Comparison of ENCODE assay signal across 8 mouse cellular contexts in genomic region chr10:61451463-61451930, GRCm38 (mm10). TPM values are rescaled to one million over a fixed set of nuclear protein-coding genes. Genes with fewer than 3 reads are reported as not detected.
DNase-seq lines count a peak whose midpoint lies in the region; ATAC-seq and TF ChIP-seq lines count a peak whose summit lies in the region.

No protein-coding gene starts in this region.

- no peak for TF ChIP-seq CTCF in layer of hippocampus, adult 2 months (conservative IDR thresholded peaks at IDR 0.05)
- TF ChIP-seq CTCF in spleen, adult 2 months (IDR thresholded peaks at IDR 0.05; ENCODE audit: extremely low read depth, insufficient read depth, insufficient read length, insufficient replicate concordance): no peak

- peak overlapping the region; percentile 90 for H3K9ac ChIP-seq in heart, embryonic 15.5 days

- peak overlapping the region; percentile 87 for H3K4me2 ChIP-seq in heart, embryonic 15.5 days

- WGBS in heart, embryonic 15.5 days: 2% methylated on average over 8 of the region's 8 CpGs
- under 1% methylated on average over 8 of the region's 8 CpGs for WGBS in spleen, adult 2 months

- TF ChIP-seq POLR2A in spleen, adult 2 months (IDR thresholded peaks at IDR 0.05; ENCODE audit: low read depth, low read length): no peak

- H3K4me3 ChIP-seq in layer of hippocampus, adult 2 months: peak overlapping the region; percentile 99
- H3K4me3 ChIP-seq in heart, embryonic 15.5 days: peak overlapping the region; percentile 97
- peak overlapping the region; percentile 99 for H3K4me3 ChIP-seq in spleen, adult 2 months (ENCODE audit: extremely low read depth, insufficient read depth, insufficient read length)

- H3K27me3 ChIP-seq in heart, embryonic 15.5 days: no peaks in the 10 kb centered on the region
- no peaks in the 10 kb centered on the region for H3K27me3 ChIP-seq in spleen, adult 2 months (ENCODE audit: control insufficient read depth, insufficient read depth, low read length)

- ATAC-seq in heart, embryonic 15.5 days (replicated peaks; ENCODE audit: insufficient number of reproducible peaks, insufficient read depth, low FRiP score, low read depth): no peak
- ATAC-seq in megakaryocyte, adult 5-6 weeks (ENCODE audit: poor library complexity, severe bottlenecking): peak; percentile 56

- no peaks in the 10 kb centered on the region for H3K36me3 ChIP-seq in heart, embryonic 15.5 days
- no peaks in the 10 kb centered on the region for H3K36me3 ChIP-seq in spleen, adult 2 months (ENCODE audit: control insufficient read depth, insufficient read depth, low read length)

- H3K9me3 ChIP-seq in heart, embryonic 15.5 days (replicated peaks): no peaks in the 10 kb centered on the region

- H3K4me1 ChIP-seq in heart, embryonic 15.5 days (replicated peaks): peaks cover 45% of the 10 kb centered on the region
- peaks cover 13% of the 10 kb centered on the region; the same call in 1 of the 2 replicates for H3K4me1 ChIP-seq in spleen, adult 2 months (ENCODE audit: control insufficient read depth, insufficient read depth, insufficient read length)

- no peak for DNase-seq in layer of hippocampus, adult 2 months (ENCODE audit: low spot score in 2 of 2)
- DNase-seq in layer of hippocampus, adult 18-20 months (ENCODE audit: low spot score in 2 of 2): no peak
- DNase-seq in embryo, embryonic 10.5 days (ENCODE audit: low spot score): peak; percentile 52
- peak; percentile 59 for DNase-seq in kidney, postnatal 14 days
- peak; percentile 22 to 59 for DNase-seq in spleen, adult 2 months (ENCODE audit: low read depth in 1 of 2, low spot score in 2 of 2)
- no peak for DNase-seq in right cerebral cortex, postnatal 25 days

- peak overlapping the region; percentile 89 for H3K27ac ChIP-seq in layer of hippocampus, adult 2 months
- peak overlapping the region; percentile 83 for H3K27ac ChIP-seq in heart, embryonic 15.5 days
- peak overlapping the region; percentile 84 for H3K27ac ChIP-seq in spleen, adult 2 months (ENCODE audit: insufficient read depth, low read length)

RNA-seq across cellular contexts. Expression of gene Eif4ebp2, which starts 1.0 kb away (rescaled TPM):
- total RNA-seq in layer of hippocampus, adult 2 months (2021): 10 to 100 TPM; 47.6 to 57.0 TPM
- 10 to 100 TPM; 55.7 to 56.2 TPM for total RNA-seq in layer of hippocampus, adult 18-20 months (2021)
- polyA plus RNA-seq in heart, embryonic 15.5 days (2015; fragmentation: Nextera tagmentation; extraction: Ambion mirVana): 50.6 and 63.6 TPM in 2 replicates
- total RNA-seq in megakaryocyte, adult 5-6 weeks (2015): 159 and 179 TPM in 2 replicates
- 13.0 and 17.5 TPM in 2 replicates for total RNA-seq in megakaryocyte, adult 5-6 weeks (2017)
- 93.7 and 133 TPM in 2 replicates for polyA plus RNA-seq in spleen, adult 2 months (2012; rRNA removed)

RNA-seq across cellular contexts. Expression of gene Lrrc20, which starts 24.1 kb away (rescaled TPM):
- total RNA-seq in layer of hippocampus, adult 2 months (2021): 10 to 100 TPM; 21.4 to 24.4 TPM
- 10 to 100 TPM; 23.2 to 25.2 TPM for total RNA-seq in layer of hippocampus, adult 18-20 months (2021)
- 10.4 and 12.9 TPM in 2 replicates for polyA plus RNA-seq in heart, embryonic 15.5 days (2015; fragmentation: Nextera tagmentation; extraction: Ambion mirVana)
- 6.6 and 6.7 TPM in 2 replicates for total RNA-seq in megakaryocyte, adult 5-6 weeks (2015)
- 6.9 and 7.0 TPM in 2 replicates for total RNA-seq in megakaryocyte, adult 5-6 weeks (2017)
- polyA plus RNA-seq in spleen, adult 2 months (2012; rRNA removed): 5.8 and 7.6 TPM in 2 replicates

RNA-seq across cellular contexts. Expression of gene Nodal, which starts 33.7 kb away (rescaled TPM):
- under 1 TPM; 0.23 to 0.27 TPM for total RNA-seq in layer of hippocampus, adult 2 months (2021)
- total RNA-seq in layer of hippocampus, adult 18-20 months (2021): under 1 TPM in 1 of 2 experiments, not detected in 1; 0.20 TPM
- polyA plus RNA-seq in heart, embryonic 15.5 days (2015; fragmentation: Nextera tagmentation; extraction: Ambion mirVana): 0.09 TPM in 2 replicates
- not detected in 2 replicates for total RNA-seq in megakaryocyte, adult 5-6 weeks (2015)
- total RNA-seq in megakaryocyte, adult 5-6 weeks (2017): not detected in 2 replicates
- polyA plus RNA-seq in spleen, adult 2 months (2012; rRNA removed): 0.14 and 0.19 TPM in 2 replicates

Comparison
In these comparisons a context has a peak if more than half of its experiments do, and no peak if none do; other contexts are left out.
1. DNase-seq: peak in embryo, embryonic 10.5 days (single experiment), kidney, postnatal 14 days (single experiment) and spleen, adult 2 months (2 of 2); none in layer of hippocampus, adult 2 months (0 of 2), layer of hippocampus, adult 18-20 months (0 of 2) and right cerebral cortex, postnatal 25 days (single experiment).
2. Peak in every context shown above with its lines, with median percentiles within 50 percentile points of each other: H3K27ac ChIP-seq and H3K4me3 ChIP-seq.